Mouse (Mus musculus) bone marrow, adult 2 months (tissue): ENCODE measurements around the gene Armh3.

Experiments
- CTCF ChIP-seq: fragments of 200-500 bp; IDR thresholded peaks from 2 replicates; pipeline ENCODE4 v1.5.1; 2011; ENCODE audit warnings: low read length, control low read depth; ENCODE audit not compliant: control insufficient read depth, insufficient read depth
- POLR2A ChIP-seq: fragments of 200-500 bp; IDR thresholded peaks from 2 replicates; pipeline ENCODE4 v1.6.1; 2011; ENCODE audit warnings: low read depth, mild to moderate bottlenecking, control low read depth, low read length, borderline replicate concordance; ENCODE audit not compliant: control insufficient read depth

- no peak for TF ChIP-seq POLR2A
- peak; percentile 35; the same call in 1 of the 2 replicates for TF ChIP-seq CTCF
These were observed 38.4 kb upstream of the Armh3 start for GRCm38 (mm10) chr19:46036477-46037242.
